Mouse (Mus musculus) right cerebral cortex, postnatal 4 days (tissue): ENCODE results near the gene Pfkfb2.
"Not testable (repeated sequence)": the region's sequence is repeated elsewhere in the genome, so short reads cannot be mapped to it uniquely, and the experiment has no call there.

Source experiments
- DNase-seq: peaks from one replicate; pipeline ENCODE4 v3.0.0-alpha.2; 2022

Pfkfb2 gene

DNA sequence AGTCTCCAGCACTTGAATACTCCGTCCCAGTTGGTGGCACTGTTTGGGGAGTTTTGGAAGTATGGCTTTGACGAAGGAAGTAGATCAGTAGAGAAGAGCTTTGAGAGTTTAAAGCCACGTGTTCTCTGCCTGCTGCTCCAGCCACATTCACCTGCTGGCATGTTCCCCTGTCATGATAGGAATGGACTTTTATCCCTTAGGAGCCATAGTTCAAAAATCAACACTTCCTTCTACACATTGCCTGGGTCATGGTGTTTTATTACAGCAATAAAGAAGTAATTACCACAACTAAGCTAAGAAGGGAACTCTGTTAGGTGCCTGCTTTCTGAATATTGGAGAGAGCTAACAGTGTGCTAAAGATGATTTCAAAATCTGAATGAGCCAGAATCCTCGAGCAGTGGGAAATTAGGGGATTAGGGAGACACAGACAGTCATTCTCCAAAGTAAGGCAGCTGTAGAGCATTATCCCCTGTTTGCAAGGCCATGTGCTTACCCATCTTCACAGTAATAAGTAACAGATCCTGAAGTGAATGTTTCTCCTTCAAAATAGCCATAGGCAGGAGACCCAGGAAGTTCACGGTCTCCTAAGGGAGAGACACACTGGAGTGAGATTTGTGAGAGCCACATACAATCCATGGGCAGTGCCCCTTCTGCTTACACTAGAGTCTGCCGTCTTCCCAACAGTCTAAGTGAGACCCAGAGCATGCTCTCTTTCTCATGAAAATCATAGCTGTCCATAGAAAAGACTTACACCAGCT is 47.2 kb downstream of the Pfkfb2 start:
- DNase-seq: no peak

GRCm38 (mm10) chr1:130681075-130681474 is 48.0 kb downstream of the Pfkfb2 start:
- no peak for DNase-seq

- no peak for DNase-seq
These were observed 50.5 kb downstream of the Pfkfb2 start for GRCm38 (mm10) chr1:130678551-130678950.

DNA sequence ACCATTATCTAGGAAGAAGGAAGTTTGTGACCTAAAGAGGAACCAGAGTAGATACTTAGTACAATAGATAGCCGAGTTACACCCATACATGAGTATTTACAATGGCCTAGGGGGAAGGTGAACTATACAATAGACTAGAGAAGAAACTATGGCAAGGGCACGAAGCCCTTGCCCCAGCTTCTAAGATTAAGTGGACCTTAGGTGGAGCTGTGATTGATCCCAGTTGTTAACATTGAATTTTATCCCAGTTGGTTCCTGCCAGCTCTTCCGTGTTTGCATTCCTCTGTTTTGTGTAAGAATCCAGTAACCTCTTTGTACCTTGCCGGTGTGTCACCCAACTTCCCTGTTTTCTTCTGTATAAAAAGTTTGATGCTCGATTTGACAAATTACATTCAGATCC is 65.5 kb downstream of the Pfkfb2 start:
- DNase-seq: not testable (repeated sequence)

- no peak for DNase-seq
These were observed 67.6 kb downstream of the Pfkfb2 start, which contains the start of gene C4bp for GRCm38 (mm10) chr1:130661454-130661853. TSS of gene C4bp (minus strand) at chr1:130661632.

- DNase-seq: not testable (repeated sequence)
These were observed 69.4 kb downstream of the Pfkfb2 start for GRCm38 (mm10) chr1:130659641-130660040.

DNA sequence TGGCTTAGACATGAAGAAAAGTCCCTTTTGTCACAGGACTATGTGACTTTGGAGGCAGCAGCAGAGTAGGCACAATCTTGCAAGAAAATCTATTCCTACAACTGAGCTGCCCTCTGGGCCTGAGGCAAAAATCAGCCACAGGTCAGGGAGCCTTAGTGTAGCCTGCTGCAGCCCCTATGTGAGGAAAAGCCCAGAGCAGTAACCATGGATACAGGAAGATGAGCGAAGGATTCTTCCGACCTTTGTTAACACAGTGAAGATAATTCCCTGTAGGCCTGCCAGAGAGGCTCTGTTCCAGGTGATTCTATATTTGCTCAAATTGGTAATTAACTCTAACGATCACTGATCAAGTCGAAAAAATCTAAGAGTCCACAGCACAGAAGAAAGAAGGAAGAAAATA is 85.0 kb downstream of the Pfkfb2 start:
- no peak for DNase-seq

- no peak for DNase-seq
These were observed 88.1 kb downstream of the Pfkfb2 start for GRCm38 (mm10) chr1:130640967-130641366.
